Mouse (Mus musculus): ENCODE measurements around the gene Tomm40.
"Not testable (repeated sequence)": the region's sequence is repeated elsewhere in the genome, so short reads cannot be mapped to it uniquely, and the experiment has no call there.

Tomm40 gene

DNA sequence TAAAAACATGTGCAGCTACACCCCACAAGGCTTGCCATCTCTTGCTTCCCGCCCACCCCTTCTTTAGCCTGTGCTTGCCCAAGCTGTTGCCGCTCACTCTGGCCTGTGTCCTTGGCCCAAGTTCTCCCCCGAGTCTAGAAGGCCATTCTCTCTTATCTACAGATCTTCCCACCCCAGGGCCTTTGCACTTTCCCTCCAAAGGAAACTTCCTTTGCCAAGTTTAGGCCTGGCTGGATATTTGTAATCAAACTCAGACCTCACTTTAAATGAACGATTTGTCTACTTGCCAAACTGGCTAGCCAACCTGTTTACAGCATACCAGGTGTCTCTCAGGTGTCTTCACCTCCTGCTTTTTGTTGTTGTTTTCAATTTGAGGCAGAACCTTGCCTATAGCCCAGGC, 24.4 kb downstream of the Tomm40 start:
- in situ Hi-C loops (cut with MboI; ENCODE audit: low sequenced_read_pairs), result no loop called here

DNA sequence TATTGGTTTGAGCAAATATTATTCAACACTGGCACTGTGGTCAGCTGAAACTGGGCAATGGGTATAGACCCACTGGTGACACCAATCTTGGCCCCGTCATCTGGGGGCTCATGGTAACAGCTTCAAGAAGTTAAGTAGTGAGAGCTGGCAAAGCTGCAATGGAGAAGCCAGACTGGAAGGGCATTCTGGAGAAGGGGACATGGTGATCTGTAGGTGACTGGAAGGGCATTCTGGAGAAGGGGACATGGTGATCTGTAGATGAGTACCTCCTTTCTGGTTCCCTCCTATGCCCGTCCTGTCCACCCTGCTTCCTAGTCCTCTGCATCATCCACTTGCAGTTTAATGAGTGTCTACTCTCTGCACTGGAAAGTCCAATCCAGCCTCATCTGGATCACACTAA, 26.6 kb downstream of the Tomm40 start:
- in situ Hi-C loops (cut with MboI; ENCODE audit: low sequenced_read_pairs), result no loop called here

DNA sequence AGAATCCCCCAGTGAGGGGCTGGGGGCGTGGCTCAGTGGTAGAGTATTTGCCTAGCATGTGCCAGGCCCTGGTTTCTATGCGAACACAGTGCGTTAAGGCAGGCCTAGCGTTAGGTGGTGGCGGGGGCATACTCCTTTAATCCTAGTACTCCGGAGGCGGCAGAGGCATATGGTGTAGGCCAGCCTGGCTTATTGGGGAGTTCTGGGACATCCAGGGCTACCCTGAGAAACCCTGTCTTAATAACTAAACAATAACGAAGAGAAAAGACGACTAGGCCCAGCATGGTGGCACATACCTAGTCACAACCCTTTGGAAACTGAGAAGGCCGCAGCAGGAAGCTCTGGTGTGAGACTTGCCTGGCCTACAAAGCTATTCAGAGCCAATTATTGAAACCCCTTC, 27.1 kb downstream of the Tomm40 start:
- in situ Hi-C loops (cut with MboI; ENCODE audit: low sequenced_read_pairs), result no loop called here

DNA sequence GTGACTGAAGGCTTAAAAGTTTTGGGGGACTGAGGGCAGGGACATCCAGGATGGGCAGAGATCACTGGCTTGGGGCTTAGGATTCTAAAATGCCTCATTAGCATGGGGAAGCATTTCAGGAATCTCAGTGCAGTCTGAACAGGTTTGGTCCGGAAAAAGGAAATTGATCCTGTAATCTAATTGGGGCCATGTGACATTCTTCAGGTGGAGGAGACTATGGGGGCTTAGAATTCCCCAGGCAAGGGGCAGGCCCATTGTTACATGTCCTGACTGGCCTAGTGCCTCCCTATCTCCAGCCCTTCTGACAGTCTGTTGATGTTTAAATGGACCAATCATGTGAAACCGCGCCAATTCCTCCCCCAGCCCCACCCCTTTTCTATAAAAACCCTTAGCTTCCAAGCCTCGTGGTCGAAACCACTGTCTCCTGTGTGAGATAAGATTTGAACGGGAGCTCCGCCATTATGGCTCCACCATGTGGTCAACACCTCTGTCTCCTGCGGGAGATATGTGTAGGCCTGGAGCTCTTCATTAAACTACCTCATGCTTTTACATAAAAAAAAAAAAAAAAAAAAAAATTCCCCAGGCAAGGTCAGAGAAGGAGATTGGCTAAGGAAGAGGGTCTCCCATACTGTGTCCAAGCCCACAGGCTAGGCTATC, 28.2 kb downstream of the Tomm40 start:
- in situ Hi-C loops (cut with MboI; ENCODE audit: low sequenced_read_pairs), result not testable (repeated sequence)

DNA sequence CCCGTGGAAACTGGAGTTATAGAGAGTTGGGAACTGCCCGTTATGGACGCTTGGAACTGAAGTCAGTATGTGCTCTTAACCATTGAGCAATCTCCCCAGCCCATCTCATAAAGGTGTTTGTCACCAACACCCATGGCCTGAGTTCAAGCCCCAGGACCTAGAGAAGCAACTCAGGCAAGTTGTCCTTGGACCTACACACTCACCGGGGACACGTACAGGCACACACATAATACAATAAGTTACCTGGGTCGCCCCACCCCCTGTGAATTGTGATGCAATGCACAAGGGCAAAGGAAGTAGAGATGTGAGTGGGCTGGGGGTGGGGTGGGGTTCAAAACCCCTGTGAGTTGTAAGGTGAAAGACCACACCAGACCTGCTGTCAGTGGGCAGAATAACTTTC, 28.7 kb downstream of the Tomm40 start:
- in situ Hi-C loops (cut with MboI; ENCODE audit: low sequenced_read_pairs), result no loop called here

DNA sequence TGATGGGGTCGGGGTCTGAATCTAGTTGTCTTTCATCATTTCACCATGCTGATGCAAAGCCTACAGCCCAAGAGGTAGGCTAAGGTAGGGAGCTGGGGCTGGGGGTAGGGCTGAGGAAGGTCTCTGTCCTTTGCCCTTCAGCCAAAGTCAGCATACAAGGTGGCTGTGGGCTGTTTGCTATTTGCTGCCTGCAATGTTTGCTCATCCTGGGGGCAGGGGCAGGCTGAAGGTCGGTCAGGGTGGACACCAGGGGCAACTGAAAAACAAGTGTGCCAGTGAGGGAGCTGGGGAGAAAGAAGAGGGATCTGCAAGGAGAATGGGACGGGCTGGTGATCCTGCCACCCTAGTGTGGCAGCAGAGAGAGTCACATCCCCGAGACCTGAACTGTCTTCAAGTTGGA, 29.9 kb downstream of the Tomm40 start:
- in situ Hi-C loops (cut with MboI; ENCODE audit: low sequenced_read_pairs), result no loop called here

DNA sequence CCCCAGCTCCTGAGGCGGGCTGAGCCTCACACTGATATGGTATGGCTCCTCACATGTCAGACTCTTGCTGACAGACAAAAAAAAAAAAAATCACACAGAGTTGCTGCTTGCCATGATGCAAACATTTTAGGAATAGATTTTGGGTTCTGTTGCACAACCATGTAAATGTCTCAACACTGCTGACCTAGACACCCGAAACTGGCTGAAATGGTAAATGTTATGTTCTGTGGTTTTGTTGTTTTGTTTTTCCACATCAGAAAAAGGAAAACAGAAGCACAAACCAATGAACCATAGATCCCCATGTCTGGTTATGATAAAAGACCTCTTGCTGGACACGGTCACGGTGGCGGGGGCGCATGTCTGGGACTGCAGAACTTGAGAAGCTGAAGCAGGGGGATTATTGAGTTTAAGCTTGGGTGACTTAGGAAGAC, 31.5 kb downstream of the Tomm40 start:
- in situ Hi-C loops (cut with MboI; ENCODE audit: low sequenced_read_pairs), result no loop called here

DNA sequence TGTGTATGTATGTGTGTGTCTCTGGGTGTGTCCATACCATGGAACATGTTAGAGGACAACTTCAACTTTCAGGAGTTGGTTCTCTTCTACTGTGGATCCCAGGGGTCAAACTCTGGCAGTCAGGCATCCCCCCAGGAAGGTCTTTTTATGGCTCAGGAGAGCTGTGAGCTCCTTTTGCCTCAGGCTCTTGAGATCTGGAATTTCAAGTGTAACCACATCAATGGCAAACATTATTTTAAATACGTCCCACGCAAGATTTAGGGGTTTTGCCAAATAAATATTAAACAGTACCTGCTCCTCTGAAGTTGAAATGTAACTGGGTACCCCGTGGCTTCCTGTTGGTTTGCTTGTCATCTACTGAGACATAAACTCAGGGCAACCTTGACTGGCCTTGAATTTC, 32.3 kb downstream of the Tomm40 start:
- in situ Hi-C loops (cut with MboI; ENCODE audit: low sequenced_read_pairs), result no loop called here

DNA sequence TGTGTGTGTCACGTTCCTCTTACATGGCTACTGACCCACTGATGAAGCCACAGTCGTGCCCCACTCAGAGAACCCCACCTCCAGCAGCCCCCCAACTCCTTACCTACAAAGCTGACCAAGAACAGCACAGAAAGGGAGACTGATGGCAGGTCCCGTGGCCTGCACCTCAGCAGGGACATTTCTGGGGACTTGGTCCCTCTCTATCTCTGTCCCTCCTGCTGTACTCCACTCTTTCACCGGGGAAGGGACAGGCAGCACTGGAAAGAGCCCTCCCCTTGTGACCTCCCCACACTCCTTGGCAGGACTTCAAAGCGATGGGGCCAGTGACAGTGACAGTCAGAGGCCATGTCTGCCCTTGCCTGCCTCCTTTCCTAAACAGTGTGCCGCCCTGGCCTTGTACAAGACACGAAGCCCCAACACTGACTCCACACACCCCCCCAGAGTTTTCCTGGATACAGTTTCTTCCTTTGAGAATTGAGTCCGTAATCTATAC, 34.0 kb downstream of the Tomm40 start, which contains the start of the genes Gm44805 and Apoc4:
Gene Gm44805 (minus strand): TSS at position 222 of the 493 bp plus-strand sequence.
Gene Apoc4 (minus strand): TSS at position 278 of the 493 bp plus-strand sequence.
- in situ Hi-C loops (cut with MboI; ENCODE audit: low sequenced_read_pairs), result no loop called here

DNA sequence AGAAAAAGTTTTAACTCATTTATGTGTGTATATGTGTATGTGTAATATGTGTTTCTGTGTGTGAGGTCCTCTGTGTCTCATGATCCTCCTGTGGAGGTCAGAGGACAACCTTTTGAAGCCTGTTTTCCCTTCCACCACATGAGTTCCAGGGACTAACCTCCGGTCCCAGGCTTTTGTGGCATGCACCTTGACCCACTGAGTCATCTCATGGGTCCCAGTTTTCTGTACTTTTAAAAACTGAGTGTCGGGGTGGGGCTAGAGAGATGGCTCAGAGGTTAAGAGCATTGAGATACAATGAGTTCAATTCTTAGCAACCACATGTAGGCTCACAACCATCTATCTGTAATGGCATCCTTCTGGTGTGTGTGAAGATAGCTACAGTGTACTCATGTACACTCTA, 34.5 kb downstream of the Tomm40 start:
- in situ Hi-C loops (cut with MboI; ENCODE audit: low sequenced_read_pairs), result no loop called here

DNA sequence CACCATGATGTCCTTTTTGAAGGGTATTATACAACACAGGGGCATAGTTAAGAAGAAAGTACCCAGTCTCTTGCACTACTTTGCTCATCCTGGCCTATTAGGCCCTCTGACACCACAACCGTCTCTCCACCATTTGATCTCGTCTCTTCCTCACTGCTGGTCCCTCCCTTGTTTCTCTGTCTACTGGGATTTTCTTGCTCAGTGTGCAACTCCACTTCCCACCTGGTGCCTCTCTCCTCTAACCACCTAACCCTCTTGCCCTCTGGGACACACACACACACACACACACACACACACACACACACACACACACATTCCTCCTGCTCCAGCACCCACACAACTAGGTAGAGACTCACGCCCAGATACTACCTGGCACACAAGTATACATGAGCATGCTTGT, 36.3 kb downstream of the Tomm40 start:
- in situ Hi-C loops (cut with MboI; ENCODE audit: low sequenced_read_pairs), result no loop called here

DNA sequence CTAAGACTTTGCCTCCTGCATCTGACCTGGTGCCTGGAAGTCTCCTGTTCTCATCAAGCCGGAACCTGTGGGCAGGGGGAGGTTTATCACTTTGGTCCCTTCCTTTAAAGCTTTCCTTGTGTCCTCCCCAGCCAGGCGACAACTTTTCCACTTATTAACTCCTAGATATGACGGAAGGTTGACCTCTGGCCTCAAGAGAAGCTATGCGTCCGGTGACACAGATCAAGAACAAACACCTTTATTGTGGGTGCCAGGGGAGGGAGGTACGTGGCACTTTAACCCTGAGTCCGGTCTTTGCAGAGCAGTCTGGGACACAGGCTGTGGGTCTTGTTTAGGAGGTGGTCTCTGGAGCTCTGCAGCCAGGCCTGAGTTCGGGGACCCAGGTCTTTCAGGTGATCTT, 37.4 kb downstream of the Tomm40 start, which contains the start of gene Apoc2:
Gene Apoc2 (minus strand): TSS at position 70 of the 400 bp plus-strand sequence.
- in situ Hi-C loops (cut with MboI; ENCODE audit: low sequenced_read_pairs), result no loop called here

DNA sequence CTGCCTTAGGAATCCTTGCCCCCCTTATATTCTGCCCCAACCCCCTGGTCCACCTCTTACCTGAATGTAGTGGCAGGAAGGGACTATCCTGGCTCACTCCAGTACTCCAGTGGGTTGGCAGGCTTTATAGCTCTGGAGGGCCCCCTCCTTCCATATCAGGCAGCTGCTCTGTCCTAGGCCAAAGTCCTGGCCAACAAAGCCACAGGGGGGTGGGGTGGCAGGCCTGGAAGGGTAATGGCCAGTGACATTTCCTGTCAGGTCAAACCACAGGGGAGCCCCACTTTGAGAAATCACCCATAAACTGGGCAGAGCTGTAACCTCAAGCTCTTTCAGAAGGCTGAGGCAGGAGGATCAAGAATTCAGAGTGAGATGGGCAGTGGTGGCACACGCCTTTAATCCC, 38.6 kb downstream of the Tomm40 start:
- in situ Hi-C loops (cut with MboI; ENCODE audit: low sequenced_read_pairs), result no loop called here

DNA sequence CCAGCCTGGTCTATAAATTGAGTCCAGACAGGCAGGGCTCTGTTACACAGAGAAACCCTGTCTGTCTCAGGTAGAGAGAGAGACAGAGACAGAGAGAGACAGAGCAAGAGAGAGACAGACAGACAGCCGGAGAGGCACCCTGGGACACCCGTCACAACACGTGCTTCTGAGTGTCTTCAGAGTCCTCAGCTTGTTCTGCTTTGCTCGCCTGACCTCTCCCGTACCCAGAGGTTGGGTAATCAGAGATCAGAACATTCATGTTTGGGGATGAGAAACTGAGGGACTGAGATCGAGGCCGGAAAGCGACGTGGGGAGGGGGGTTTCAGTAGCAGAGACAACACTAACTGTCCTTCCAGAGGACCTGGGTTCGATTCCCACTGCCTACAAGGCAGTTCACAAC, 39.4 kb downstream of the Tomm40 start:
- in situ Hi-C loops (cut with MboI; ENCODE audit: low sequenced_read_pairs), result no loop called here

DNA sequence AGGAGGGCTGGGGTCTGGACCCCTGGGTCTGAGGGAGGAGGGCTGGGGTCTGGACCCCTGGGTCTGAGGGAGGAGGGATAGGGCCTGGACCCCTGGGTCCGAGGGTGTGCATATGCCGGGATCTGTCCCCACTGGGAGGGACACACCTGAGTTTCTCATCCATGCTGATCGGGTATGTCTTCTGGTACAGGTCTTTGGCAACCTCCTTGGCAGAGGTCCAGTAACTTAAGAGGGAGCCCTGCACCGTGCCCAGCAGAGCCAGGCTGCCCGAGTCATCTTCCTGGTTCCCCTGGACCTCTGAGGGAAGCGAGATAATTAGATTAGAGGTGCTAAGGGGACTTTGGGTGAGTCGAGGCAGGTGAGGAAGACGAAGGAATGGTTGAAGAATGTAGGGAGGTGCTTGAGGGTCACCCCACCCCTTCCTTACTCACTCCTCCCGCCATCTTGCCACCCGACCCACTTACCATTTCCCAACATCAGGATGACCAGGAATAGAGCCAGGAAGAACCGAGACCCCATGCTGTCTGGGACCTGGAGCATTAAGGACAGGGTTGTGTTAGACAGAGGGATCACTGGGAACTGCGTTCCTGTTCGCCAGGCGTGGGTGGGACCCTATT, 42.0 kb downstream of the Tomm40 start:
- in situ Hi-C loops (cut with MboI; ENCODE audit: low sequenced_read_pairs), result no loop called here

DNA sequence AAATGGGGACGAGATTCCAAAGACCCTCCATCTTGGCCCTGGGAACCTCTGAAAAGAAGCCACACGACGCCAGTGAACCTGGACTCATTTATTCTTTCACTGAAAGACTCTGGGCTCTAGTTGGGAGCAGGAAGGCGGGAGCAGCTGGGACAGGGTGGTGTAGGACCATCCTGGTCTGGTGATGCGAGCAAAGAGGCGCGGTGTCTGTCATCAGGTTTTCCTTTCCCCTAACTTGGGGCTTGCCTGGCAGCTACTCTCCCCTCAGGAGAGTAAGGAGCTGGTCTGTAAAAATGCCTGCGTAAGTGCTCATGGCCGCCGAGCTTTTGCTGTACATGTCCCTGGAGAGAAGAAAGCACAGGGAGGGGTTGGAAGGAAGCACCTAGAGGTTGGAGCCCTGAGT, 43.7 kb downstream of the Tomm40 start:
- in situ Hi-C loops (cut with MboI; ENCODE audit: low sequenced_read_pairs), result no loop called here

DNA sequence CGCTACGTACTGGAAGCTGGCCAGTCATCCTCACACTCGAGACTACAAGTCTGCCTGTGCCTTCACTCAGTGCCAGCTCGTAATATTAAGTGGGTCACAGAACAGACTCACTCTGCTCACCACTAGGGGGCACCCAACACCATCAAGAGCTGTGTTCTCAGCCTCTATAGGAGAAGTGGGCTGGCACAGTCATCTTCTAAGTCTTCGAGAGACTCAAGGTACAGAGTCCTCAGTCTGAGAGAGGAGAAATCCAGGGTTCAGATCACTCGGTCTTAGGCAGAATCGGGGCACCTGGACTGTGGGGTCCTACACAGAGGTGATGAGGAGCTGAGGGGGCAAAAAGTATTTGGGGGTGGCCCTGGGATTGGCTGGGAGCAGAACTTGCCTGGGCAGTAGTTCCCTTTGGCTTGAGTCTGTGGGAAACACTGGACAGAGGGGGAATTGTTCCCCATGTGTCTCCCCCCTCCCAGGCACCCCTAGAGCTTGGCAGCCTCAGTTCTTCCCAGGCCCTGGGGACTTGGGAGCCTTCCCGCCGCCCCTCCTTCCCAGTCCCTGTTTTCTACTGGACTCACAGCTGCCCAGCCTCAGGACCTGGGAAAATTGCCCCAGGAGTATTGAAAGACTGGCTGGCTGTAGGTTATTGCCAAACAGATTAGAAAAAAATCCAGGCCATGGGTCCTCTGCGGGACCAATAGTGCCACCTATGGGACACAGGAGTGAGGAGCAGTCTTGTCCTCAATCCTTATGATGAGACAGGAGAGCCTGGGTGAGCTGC, 46.1 kb downstream of the Tomm40 start:
- in situ Hi-C loops (cut with MboI; ENCODE audit: low sequenced_read_pairs), result loop anchor here (5.0 kb wide), 1 partner anchor 33 kb away; no protein-coding TSS in a partner anchor

DNA sequence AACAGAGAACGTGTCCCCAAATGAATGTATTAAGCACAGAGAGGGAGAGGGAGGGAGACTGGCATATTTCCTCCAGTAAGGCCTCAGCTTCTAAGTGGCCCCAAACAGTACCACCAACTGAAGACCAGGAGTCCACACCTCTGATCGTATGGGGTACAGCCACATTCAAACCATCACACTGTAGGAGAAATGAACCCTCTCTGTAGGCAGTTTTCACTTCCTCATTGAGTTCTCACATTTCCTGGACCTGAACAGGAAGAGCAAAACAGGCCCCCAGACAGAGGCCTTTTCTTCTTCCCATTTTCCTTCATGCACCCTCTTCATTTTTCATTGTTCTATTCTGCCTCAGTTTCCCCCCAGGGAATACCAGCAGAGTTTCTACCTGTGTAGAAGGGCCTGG, 47.8 kb downstream of the Tomm40 start:
- in situ Hi-C loops (cut with MboI; ENCODE audit: low sequenced_read_pairs), result loop anchor here (5.0 kb wide), 1 partner anchor 35 kb away; no protein-coding TSS in a partner anchor

DNA sequence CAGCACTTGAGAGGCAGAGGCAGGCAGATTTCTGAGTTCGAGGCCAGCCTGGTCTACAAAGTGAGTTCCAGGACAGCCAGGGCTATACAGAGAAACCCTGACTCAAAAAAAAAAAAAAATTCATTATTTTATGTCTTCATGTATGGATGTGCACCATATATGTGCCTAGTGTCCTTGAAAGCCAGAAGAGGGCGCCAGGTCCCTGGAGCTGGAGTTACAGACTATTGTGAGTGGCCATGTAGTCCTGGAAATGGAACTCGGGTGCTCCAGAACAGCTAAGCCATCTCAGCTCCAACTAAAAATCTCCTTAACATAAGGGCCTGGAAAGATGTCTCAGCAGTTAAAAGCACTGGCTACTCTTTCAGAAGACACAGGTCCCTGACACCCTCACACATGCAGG, 48.5 kb downstream of the Tomm40 start:
- in situ Hi-C loops (cut with MboI; ENCODE audit: low sequenced_read_pairs), result loop anchor here (5.0 kb wide), 1 partner anchor 36 kb away; no protein-coding TSS in a partner anchor

DNA sequence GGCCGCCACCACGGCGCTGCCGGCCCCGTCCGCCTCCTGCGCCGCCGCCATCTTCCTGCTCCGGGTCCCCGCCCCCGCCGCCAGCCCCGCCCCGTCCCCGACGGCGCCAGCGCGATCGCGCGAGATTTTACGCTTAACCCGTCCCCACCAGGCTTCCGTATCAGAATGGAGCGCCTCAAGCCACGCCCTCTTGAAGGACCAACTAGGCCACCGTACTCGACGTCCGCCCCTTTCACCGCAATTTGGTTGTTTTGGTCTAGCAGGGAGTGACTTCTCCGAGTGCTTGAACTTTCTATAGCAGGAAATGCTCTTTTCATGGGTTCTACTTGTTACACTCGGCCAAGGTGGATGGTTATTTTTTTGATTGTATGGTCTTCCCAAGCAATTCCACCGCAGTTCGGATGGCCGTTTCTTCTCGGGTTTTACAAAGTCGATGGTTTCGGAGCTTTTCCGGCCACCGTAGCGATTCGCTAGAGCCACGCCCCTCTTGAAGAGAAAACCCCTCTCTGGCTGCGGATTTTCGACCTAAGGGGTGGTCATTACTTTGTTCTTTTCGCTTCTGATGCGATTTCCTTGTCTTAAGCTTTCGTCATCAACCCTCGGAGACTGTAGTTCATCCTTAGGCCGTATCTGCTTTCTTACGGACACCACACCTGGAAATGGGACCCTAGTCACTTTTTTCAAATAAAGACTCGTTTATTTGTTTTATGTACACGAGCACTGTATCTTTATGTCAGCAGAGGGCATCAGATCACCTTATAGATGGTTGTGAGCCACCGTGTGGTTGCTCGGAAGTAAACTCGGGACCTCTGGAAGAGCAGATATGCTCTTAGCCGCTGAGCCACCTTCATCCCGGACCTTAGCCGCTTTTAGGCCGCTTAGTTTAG, 50.0 kb downstream of the Tomm40 start, which contains the start of gene Clptm1:
Gene Clptm1 (minus strand): TSS at position 79 of the 887 bp plus-strand sequence.
- in situ Hi-C loops (cut with MboI; ENCODE audit: low sequenced_read_pairs), result loop anchor here (5.0 kb wide), 1 partner anchor 37 kb away; no protein-coding TSS in a partner anchor

Data from CH12F3 (cell line).